Mouse (Mus musculus): ENCODE results near the gene Ptprz1.

DNA sequence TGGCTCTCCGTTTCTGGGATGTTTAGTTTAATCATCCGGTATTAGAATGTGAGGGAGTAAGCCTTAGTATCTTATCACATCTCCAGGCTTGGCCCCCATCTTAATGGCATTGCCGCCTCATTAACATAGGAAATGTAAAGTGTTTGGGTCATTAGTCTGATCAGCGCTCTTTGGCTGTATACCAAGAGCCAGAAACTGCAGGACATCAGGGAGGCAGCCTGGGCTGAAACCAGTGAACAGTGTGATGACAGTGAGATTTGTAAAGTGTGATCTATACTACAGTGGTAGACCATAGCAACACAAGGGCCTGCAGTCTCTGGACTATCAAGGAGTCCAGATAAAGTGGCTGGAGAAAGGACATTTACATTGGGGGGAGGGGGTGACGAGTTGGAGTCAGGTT lies 62.2 kb downstream of the Ptprz1 start:
- TF ChIP-seq CTCF (IDR thresholded peaks at IDR 0.05; ENCODE audit: low read depth, low read length): no peak
- TF ChIP-seq POLR2A (IDR thresholded peaks at IDR 0.05; ENCODE audit: borderline replicate concordance, low read depth, low read length): no peak

All from bone marrow macrophage, adult 2 months (primary cell).